Mouse (Mus musculus) liver, embryonic 11.5 days (tissue): ENCODE data around the gene Slc15a3. TPM values are rescaled to one million over a fixed set of nuclear protein-coding genes. Genes with fewer than 3 reads are reported as not detected.

ENCODE experiments used
- ATAC-seq: fragments of 200-750 bp; cut with Nextera tagmentation; replicated peaks from 2 replicates; pipeline ENCODE4 v1.8.0; 2017; ENCODE audit warnings: moderate number of reproducible peaks, mild to moderate bottlenecking, moderate TSS enrichment, moderate library complexity; ENCODE audit not compliant: low FRiP score
- DNase-seq: peaks from one replicate; pipeline ENCODE4 v3.0.0-alpha.2; 2017; ENCODE audit warnings: low spot score
- H3K27ac ChIP-seq: fragments of 300-500 bp; sonication (generic); 2 replicates; pipeline ENCODE4 v1.5.1; 2014; ENCODE audit warnings: mild to moderate bottlenecking, low read depth, low read length, control low read depth
- H3K27me3 ChIP-seq: fragments of 300-500 bp; sonication (generic); replicated peaks from 2 replicates; pipeline ENCODE4 v1.6.1; 2014; ENCODE audit warnings: low read length, mixed read lengths; ENCODE audit not compliant: control insufficient read depth, insufficient read depth
- H3K36me3 ChIP-seq: fragments of 300-500 bp; sonication (generic); 2 replicates; pipeline ENCODE4 v1.6.1; 2014; ENCODE audit warnings: mild to moderate bottlenecking, low read length, moderate library complexity, mixed read lengths; ENCODE audit not compliant: control insufficient read depth, insufficient read depth
- H3K4me1 ChIP-seq: fragments of 300-500 bp; sonication (generic); replicated peaks from 2 replicates; pipeline ENCODE4 v1.6.1; 2014; ENCODE audit warnings: low read length, mixed read lengths; ENCODE audit not compliant: control insufficient read depth, insufficient read depth
- H3K4me2 ChIP-seq: fragments of 300-500 bp; sonication (generic); 2 replicates; pipeline ENCODE4 v1.6.1; 2014; ENCODE audit warnings: mild to moderate bottlenecking, control low read depth, moderate library complexity
- H3K4me3 ChIP-seq: fragments of 300-500 bp; sonication (generic); 2 replicates; pipeline ENCODE4 v1.5.1; 2014; ENCODE audit warnings: low read depth, low read length, control low read depth
- H3K9ac ChIP-seq: fragments of 300-500 bp; sonication (generic); 2 replicates; pipeline ENCODE4 v1.6.1; 2014; ENCODE audit warnings: low read depth, low read length, control low read depth
- H3K9me3 ChIP-seq: fragments of 300-500 bp; sonication (generic); 2 replicates; pipeline ENCODE4 v1.6.1; 2016; ENCODE audit warnings: low read length, inconsistent platforms, mixed read lengths; ENCODE audit not compliant: control insufficient read depth
- WGBS: fragments of 180-500 bp; shearing (Covaris S2); extraction: QIAGEN DNeasy Blood & Tissue Kit; methylation state at CpG from one replicate; pipeline ENCODE4 v1.1.7; 2014; 5-methylcytosine and 5-hydroxymethylcytosine counted together
- polyA plus RNA-seq: library from polyadenylated mRNA; unstranded; fragments of >200 nt; fragmentation: Nextera tagmentation; extraction: Ambion mirVana; gene quantifications from 2 replicates; pipeline ENCODE4 v1.2.1, GENCODE M21; 2014

Gene Slc15a3
- polyA plus RNA-seq, 1 experiment from 2014 or later, result 1.2 TPM

GRCm38 (mm10) chr19:10832030-10832429 is 7.5 kb upstream of the Slc15a3 start:
- DNase-seq (no peak), ATAC-seq (no peak)
- no peaks in the 10 kb centered on the region for H3K27me3 ChIP-seq
- no peak overlapping the region for H3K27ac ChIP-seq
- H3K4me2 ChIP-seq, result no peak overlapping the region
- H3K9me3 ChIP-seq, result no peaks in the 10 kb centered on the region
- H3K4me1 ChIP-seq, result no peaks in the 10 kb centered on the region
- H3K9ac ChIP-seq, result no peak overlapping the region
- no peaks in the 10 kb centered on the region for H3K36me3 ChIP-seq
- no peak overlapping the region for H3K4me3 ChIP-seq
- 62% methylated on average over 3 of the region's 3 CpGs for WGBS

- no peak for DNase-seq
- no peaks in the 10 kb centered on the region for H3K4me1 ChIP-seq
- no peaks in the 10 kb centered on the region for H3K9me3 ChIP-seq
- 55% methylated on average over 3 of the region's 3 CpGs for WGBS
- H3K4me2 ChIP-seq, result no peak overlapping the region
- ATAC-seq, result no peak
- no peak overlapping the region for H3K4me3 ChIP-seq
- no peak overlapping the region for H3K27ac ChIP-seq
- H3K36me3 ChIP-seq, result no peaks in the 10 kb centered on the region
- no peaks in the 10 kb centered on the region; the same call in 1 of the 2 replicates for H3K27me3 ChIP-seq
- H3K9ac ChIP-seq, result no peak overlapping the region
Measured at GRCm38 (mm10) chr19:10833611-10834010, 5.9 kb upstream of the Slc15a3 start.

DNA sequence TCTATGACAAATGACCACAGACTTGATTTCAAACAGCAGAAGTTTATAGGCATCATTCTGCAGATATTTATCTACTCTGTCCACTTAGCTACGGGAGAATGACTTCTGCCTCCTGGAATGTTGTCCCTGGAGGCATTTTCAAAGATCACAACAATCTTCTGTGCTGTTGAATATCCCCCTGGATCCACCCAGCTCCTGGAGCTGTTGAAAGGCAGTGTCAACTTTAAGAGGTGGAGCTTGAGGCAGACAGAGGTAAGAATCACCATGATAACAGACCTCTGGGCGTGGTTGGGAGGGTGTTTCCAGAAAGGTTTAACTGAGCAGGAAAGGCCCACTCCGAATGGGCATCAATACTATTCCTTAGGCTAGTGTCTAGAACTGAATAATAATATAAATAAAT is 3.9 kb upstream of the Slc15a3 start:
- ATAC-seq (no peak), DNase-seq (no peak)
- no peak overlapping the region for H3K27ac ChIP-seq
- no peak overlapping the region for H3K4me2 ChIP-seq
- no peaks in the 10 kb centered on the region; the same call in 1 of the 2 replicates for H3K27me3 ChIP-seq
- no peaks in the 10 kb centered on the region for H3K4me1 ChIP-seq
- no peak overlapping the region for H3K4me3 ChIP-seq
- no peak overlapping the region for H3K9ac ChIP-seq
- no peaks in the 10 kb centered on the region for H3K36me3 ChIP-seq
- no peaks in the 10 kb centered on the region for H3K9me3 ChIP-seq
- WGBS, result 47% methylated on average over 3 of the region's 3 CpGs

GRCm38 (mm10) chr19:10841721-10842626 is 2.4 kb downstream of the Slc15a3 start:
- Histone ChIP-seq H3K4me1 (peaks cover 5% of the 10 kb centered on the region; the same call in 1 of the 2 replicates), H3K4me2 (peak overlapping the region; percentile 5), H3K9ac (no peak overlapping the region), H3K4me3 (no peak overlapping the region), H3K27me3 (peaks cover 13% of the 10 kb centered on the region), H3K9me3 (no peaks in the 10 kb centered on the region), H3K27ac (no peak overlapping the region), H3K36me3 (no peaks in the 10 kb centered on the region)
- 29% methylated on average over 16 of the region's 16 CpGs for WGBS
- DNase-seq (no peak), ATAC-seq (no peak)

GRCm38 (mm10) chr19:10842914-10843313 is 3.4 kb downstream of the Slc15a3 start:
- Histone ChIP-seq H3K9ac (no peak overlapping the region), H3K4me3 (no peak overlapping the region), H3K27me3 (peaks cover 13% of the 10 kb centered on the region), H3K4me2 (peak overlapping the region; percentile 20; the same call in 1 of the 2 replicates), H3K27ac (no peak overlapping the region), H3K9me3 (no peaks in the 10 kb centered on the region), H3K36me3 (no peaks in the 10 kb centered on the region), H3K4me1 (peaks cover 5% of the 10 kb centered on the region; the same call in 1 of the 2 replicates)
- ATAC-seq, result no peak
- no peak for DNase-seq
- 32% methylated on average over 24 of the region's 24 CpGs for WGBS

DNA sequence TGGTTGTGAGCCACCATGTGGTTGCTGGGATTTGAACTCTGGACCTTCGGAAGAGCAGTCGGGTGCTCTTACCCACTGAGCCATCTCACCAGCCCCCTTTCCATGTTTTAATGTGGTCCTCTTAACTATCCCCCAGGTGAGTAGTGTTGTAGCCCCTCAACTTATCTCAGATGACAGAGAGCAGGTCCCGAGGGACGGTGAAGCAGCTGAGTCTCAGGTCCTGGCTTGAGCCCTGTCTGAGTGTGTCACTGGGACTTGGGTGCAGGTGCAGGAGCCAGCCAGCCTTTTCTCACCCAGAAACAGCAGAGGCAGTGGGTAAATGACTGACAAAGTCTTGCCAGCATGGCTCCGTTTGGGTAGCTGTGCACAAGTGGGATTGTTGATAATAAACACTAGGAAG is 4.7 kb downstream of the Slc15a3 start:
- Histone ChIP-seq H3K27ac (no peak overlapping the region), H3K4me2 (no peak overlapping the region), H3K36me3 (no peaks in the 10 kb centered on the region), H3K9ac (no peak overlapping the region), H3K27me3 (peaks cover 13% of the 10 kb centered on the region), H3K4me1 (peaks cover 5% of the 10 kb centered on the region; the same call in 1 of the 2 replicates), H3K4me3 (no peak overlapping the region), H3K9me3 (no peaks in the 10 kb centered on the region)
- ATAC-seq (no peak), DNase-seq (no peak)
- 78% methylated on average over 5 of the region's 5 CpGs for WGBS

GRCm38 (mm10) chr19:10845454-10845853 is 5.9 kb downstream of the Slc15a3 start:
- 75% methylated on average over 3 of the region's 3 CpGs for WGBS

GRCm38 (mm10) chr19:10846150-10846549 is 6.6 kb downstream of the Slc15a3 start:
- WGBS, result 75% methylated on average over 7 of the region's 7 CpGs
- Histone ChIP-seq H3K4me1 (peaks cover 5% of the 10 kb centered on the region; the same call in 1 of the 2 replicates), H3K9me3 (no peaks in the 10 kb centered on the region), H3K4me2 (no peak overlapping the region), H3K27me3 (peaks cover 13% of the 10 kb centered on the region), H3K9ac (no peak overlapping the region), H3K36me3 (no peaks in the 10 kb centered on the region), H3K27ac (no peak overlapping the region), H3K4me3 (no peak overlapping the region)
- ATAC-seq, result no peak
- DNase-seq, result no peak

More at GRCm38 (mm10) chr19:10845454-10845853, 5.9 kb downstream of the Slc15a3 start:
- Histone ChIP-seq H3K36me3 (no peaks in the 10 kb centered on the region), H3K4me1 (peaks cover 5% of the 10 kb centered on the region; the same call in 1 of the 2 replicates), H3K4me2 (no peak overlapping the region), H3K9ac (no peak overlapping the region), H3K27ac (no peak overlapping the region), H3K4me3 (no peak overlapping the region), H3K9me3 (no peaks in the 10 kb centered on the region), H3K27me3 (peaks cover 13% of the 10 kb centered on the region)
- ATAC-seq, result no peak
- DNase-seq, result no peak
